Mouse (Mus musculus): Measurements from ENCODE around the gene Chrna9.

Gene Chrna9

GRCm38 (mm10) chr5:65934783-65935182 is at the start of gene Chrna9:
TSS of gene Chrna9 (plus strand) at chr5:65934921.
- no peak for DNase-seq

DNA sequence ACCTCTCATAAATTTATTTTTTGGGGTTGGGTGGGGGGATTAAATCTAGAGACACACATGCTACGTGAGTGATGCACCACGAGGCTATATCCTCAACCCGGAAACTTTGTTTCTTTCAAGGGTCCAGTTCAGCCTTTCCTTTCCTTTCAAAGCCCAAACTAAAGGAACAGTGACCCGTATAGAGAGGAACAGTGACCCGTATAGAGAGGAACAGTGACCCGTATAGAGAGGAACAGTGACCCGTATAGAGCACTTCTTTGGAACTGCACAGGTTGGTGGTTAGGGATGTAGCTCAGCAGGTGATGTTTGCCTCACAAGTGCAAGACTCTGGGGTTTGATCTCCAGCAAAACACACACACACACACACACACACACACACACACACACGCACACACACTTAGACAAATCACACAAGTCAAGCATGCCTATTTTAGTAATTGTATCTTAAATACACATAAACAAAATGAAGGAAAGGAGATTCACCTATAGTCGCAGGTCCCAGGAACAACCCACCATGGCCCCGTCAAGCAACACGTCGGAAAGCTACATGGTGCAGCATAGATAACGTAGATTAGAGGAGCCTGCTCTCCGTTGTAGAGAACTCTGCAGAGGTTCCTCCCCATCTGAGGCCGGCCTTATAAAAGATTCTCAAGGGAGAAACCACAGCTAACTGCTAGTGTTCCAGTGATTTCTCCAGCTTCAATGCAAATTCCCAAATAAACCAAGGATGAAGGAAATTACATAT is 48.9 kb upstream of the Chrna9 start:
- no peak for DNase-seq

DNA sequence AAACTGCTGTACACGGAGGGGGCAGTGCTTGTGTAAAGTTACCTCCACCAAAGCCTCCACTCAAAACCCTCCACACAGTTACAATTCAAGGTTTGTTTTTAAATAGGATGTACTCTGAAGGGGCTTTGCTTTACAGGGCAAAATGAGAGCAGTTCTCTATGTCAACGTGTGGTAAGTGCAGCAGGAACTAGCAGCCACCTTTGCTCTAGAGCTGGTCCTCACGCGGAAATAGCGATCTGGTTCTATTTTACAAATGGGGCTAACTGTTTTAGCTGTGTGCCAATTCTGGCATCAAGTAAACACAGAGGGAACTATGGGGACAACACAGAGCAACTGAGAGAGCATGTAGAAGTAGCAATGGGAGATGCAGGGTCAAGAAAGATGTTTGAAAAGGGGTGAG is 46.6 kb upstream of the Chrna9 start:
- DNase-seq: no peak

- DNase-seq: no peak
Observed at GRCm38 (mm10) chr5:65888998-65889397, 45.7 kb upstream of the Chrna9 start.

DNA sequence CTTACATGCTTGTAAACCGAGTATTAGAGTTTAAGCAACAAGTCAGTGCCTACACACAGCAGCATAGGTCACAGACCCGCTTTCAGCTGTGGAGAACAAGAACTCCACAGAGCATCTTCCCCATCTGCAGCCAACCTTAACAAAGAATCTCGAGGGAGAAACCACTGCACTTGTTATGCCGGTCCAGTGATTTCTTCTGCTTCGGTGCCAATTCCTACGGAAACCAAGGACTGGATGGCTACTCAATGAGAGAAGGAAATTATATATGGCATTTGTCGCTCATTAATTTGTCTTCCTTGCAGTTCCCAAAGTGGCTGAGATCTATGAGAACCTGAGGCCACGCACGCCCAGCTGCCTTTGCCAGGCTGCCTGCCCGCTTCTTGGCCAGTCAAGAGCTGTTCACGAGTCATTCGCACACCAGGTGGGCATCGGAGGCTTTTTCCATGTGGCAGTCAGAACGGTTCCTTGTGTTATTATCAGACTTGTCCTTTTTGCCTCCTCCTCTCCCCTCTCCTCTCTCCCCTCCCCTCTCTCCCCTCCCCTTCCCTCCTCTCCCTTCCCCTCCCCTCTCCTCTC is 43.4 kb upstream of the Chrna9 start:
- no peak for DNase-seq

GRCm38 (mm10) chr5:65895121-65895692 is 39.5 kb upstream of the Chrna9 start:
- no peak for DNase-seq

GRCm38 (mm10) chr5:65895764-65896163 is 39.0 kb upstream of the Chrna9 start:
- no peak for DNase-seq

DNA sequence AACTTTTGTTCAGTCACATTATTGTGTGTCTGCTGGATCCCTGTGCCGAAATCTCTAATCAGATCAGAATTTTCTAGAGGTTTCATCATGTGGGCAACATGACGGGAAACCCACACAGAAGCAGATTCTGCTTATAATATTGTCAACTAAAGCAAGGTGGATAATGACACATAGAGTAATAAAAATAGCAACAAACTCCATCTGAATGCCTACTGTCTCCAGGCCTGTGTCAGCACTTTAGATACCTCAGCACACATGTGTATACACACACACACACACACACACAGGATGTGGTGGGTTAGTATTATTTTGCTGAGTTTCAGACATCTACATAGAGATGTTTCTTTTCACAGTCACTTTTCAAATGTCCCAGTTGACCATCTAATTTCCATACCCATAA is 37.0 kb upstream of the Chrna9 start:
- no peak for DNase-seq

GRCm38 (mm10) chr5:65898683-65899082 is 36.0 kb upstream of the Chrna9 start:
- no peak for DNase-seq

GRCm38 (mm10) chr5:65900113-65900512 is 34.6 kb upstream of the Chrna9 start:
- no peak for DNase-seq

DNA sequence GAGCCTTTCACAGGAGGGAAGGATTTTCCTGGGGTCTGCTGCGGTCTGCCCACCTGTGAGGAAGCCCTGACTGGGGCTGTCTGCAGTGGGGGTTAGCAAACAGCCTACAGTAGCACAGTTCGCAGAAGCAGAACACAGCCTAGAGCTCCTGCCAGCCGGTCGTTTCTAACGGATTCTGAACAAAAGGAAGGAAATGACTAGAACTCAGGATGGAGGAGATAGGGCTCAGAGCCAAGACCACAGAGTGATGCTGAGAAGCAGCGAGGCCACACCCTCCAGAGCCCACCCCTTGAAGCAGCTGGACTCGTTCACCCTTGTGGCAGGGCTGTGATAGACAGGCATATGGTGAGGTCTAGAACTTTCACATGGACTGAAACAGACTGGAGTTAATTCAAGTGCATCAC is 33.9 kb upstream of the Chrna9 start:
- DNase-seq: no peak

- no peak for DNase-seq
Observed at GRCm38 (mm10) chr5:65901868-65902418, 32.8 kb upstream of the Chrna9 start.

GRCm38 (mm10) chr5:65902811-65903210 is 31.9 kb upstream of the Chrna9 start:
- DNase-seq: no peak

DNA sequence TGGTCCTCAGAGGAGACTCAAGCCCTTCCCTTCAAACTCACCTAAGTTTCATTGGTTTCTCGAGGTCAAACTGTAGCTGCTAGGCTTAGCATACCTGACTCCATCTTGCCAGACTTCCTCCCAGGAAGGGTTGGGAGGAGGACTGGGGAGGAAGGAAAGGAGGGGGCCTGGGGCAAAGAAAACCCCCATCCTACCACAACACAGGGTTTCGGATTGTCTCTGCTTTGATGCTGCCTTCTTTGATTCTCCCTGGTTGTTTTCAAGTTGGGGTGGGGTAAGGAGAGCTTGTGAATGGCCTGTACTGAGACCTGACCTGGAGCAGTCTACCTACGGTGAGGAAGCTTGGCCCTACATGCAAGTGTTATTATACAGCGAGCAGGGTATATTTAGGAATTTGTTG is 30.2 kb upstream of the Chrna9 start:
- DNase-seq: no peak

GRCm38 (mm10) chr5:65908751-65909150 is 26.0 kb upstream of the Chrna9 start:
- no peak for DNase-seq

GRCm38 (mm10) chr5:65909321-65909720 is 25.4 kb upstream of the Chrna9 start:
- no peak for DNase-seq

DNA sequence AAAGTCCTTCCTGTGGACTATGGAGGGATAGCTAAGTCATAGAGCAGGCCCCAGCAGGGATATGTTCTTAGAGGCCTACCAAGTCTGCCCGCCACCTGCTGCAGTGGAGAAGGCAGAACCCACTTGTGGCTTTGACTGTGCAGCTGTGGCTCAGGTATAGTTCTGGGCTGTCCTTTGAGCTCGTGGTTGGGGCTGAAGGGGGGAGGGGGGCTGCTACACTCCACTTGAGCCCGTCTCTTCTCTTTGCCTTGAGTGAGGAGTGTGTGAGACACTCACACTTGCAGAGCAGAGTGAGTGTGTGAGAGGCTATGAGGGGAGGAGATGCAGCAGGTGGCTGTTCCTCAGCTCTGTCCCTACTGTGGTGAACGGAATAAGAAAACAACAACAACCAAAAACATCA is 24.3 kb upstream of the Chrna9 start:
- no peak for DNase-seq

DNA sequence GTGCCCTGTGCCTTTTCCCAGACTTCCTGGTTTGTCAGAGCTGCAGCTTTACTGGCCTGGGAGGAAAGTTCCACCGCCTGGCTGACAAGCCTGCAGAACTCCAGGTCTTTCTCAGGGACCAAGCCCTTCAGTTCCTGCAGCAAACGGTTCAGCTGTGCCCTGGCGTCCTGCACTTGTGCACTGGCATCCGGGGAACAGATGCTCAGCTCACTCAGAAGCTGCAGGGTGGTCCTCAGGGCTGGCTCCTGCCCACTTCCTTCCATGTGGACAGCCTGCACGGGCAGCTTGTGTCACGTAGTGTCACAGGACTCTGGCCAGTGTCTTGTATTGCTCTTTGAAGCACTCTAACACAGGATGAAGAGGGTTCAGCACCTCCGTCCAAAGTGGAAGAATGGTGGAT is 23.0 kb upstream of the Chrna9 start:
- DNase-seq: no peak

DNA sequence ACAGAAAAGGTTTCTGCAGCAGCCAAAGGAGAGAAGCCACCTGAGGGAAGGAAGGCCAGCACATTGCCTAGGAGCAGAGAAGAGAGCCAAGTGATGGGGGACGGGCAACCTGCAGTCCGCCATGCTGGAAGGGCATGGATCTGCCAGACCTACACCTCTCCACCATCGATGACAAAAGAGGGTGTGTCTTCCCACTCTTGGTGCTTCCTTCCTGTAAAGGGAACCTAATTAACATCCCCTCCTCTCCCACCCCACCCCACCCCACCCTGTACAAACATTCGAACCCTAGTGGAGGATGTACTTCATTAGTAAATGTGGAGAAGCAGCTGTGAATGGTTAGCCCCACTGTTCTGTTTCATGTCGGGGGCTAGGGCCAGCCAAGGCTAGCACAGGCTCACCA is 22.5 kb upstream of the Chrna9 start:
- no peak for DNase-seq

DNA sequence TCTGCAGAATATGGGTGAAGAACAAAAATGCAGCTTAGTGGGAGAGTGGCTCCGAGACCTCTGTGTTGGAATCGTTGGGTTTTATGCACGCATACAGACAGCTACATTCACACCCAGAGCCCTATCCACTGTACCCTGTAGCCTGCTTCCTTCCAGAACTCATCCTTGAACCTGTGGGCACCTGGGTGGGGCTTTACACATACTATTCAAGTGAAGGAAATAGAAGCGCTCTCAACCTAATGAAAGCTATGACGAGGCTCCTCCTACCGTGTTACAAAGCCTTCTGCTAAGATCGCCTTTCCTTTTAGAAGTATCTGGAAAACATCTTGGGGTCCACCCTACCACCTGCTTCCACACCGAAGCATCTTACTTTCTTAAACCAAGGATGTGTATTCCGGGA is 21.6 kb upstream of the Chrna9 start:
- DNase-seq: no peak

DNA sequence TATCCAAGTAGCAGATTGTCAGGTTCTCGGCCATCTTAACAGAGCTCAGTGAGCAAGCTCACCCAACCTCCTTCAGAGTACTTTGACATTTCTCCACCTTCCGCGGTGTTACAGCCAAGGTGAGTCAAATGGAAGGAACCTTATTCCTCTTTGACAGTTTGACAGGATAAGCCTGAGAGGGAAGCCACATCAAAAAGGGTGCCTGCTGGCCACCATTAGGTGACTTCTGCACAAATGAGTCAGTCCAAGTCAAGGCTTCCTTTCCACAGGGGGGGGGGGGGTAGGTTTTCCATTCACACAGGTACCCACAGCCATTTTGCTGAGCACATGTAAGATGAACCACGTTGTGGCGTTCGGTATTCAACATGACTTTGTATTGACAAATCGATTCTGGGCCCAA is 20.4 kb upstream of the Chrna9 start:
- no peak for DNase-seq

- no peak for DNase-seq
Observed at GRCm38 (mm10) chr5:65916930-65917329, 17.8 kb upstream of the Chrna9 start.

DNA sequence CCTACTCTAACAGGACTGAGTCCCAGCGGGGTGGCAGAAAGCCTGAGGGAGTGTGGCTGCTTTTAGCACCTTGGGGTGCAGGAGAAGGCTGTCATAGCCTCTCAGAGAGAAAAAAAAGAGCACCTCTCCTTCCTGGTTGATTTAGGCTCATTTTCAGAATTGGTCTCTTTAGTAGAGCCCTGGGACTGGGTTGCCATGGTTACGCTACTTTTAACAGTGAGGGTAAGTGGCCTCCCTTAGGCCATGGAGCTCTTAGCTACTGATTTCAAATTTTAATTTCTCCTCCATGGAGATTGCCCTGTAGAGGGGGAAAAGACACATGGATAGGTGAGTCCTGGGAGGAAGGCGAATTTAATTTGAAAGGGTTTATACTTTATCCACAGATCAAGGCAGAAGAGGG is 16.1 kb upstream of the Chrna9 start:
- DNase-seq: no peak

DNA sequence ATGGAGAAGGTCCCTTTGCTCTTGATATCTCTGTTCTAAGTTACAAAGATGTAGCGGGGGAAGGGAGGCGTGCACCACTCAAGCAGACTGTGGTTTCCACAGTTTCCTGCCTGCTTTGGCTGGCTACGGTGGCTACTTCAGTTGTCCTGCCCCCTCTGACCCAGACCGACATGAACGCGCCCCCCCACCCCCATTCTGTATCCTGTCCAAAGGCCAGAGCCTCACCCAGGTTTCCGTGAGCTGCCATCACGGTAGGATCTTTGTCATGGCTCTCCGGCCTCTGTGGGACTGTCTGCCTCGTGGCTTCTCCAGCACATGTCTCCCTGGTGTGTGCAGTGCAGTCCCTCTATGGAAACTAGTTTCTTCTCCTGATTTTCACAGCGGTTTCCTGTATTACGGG is 15.4 kb upstream of the Chrna9 start:
- no peak for DNase-seq

All from kidney, adult 11 months (tissue).